Mouse (Mus musculus) liver, embryonic 14.5 days (tissue): ENCODE measurements at regions not wholly inside any gene's neighbourhood (a gene's known extent, or its start where the extent isn't known, plus 50 kb on each side); places are given as distances from the start of the nearest gene placed in this dataset.

ENCODE experiments used
- ATAC-seq: fragments of 200-750 bp; cut with Nextera tagmentation; 2 replicates; pipeline ENCODE4 v1.8.0; 2017; ENCODE audit warnings: moderate number of reproducible peaks, mild to moderate bottlenecking, moderate library complexity; ENCODE audit not compliant: insufficient read depth
- DNase-seq, 3 experiments: peaks; one replicate each; pipeline ENCODE4 v3.0.0-alpha.2; 2012 to 2013; ENCODE audit warnings: low read depth in 3 of 3, low spot score in 3 of 3
- H3K27ac ChIP-seq: fragments of 300-500 bp; sonication (generic); 2 replicates; pipeline ENCODE4 v1.5.1; 2014; ENCODE audit warnings: moderate library complexity, mild to moderate bottlenecking, control low read depth, inconsistent platforms
- H3K27me3 ChIP-seq: fragments of 300-500 bp; sonication (generic); 2 replicates; pipeline ENCODE4 v1.6.1; 2014; ENCODE audit warnings: mild to moderate bottlenecking, low read length, moderate library complexity; ENCODE audit not compliant: control insufficient read depth, insufficient read depth
- H3K36me3 ChIP-seq: fragments of 300-500 bp; sonication (generic); replicated peaks from 2 replicates; pipeline ENCODE4 v1.6.1; 2014; ENCODE audit warnings: low read depth; ENCODE audit not compliant: control insufficient read depth, insufficient read depth
- H3K4me1 ChIP-seq, 2 experiments: fragments of 200-500 bp in 1 of 2; fragments of 300-500 bp in 1 of 2; sonication (generic) in 1 of 2; replicated peaks; 2 replicates each; pipeline ENCODE4 v1.6.1; 2012 to 2014; ENCODE audit warnings: antibody characterized with exemption in 1 of 2, inconsistent platforms in 1 of 2, low read length in 1 of 2; ENCODE audit not compliant: control insufficient read depth in 2 of 2, insufficient read depth in 2 of 2
- H3K4me2 ChIP-seq: fragments of 300-500 bp; sonication (generic); 2 replicates; pipeline ENCODE4 v1.6.1; 2014; ENCODE audit warnings: low read depth, mild to moderate bottlenecking, control low read depth, moderate library complexity
- H3K4me3 ChIP-seq, 2 experiments: fragments of 200-500 bp in 1 of 2; fragments of 300-500 bp in 1 of 2; sonication (generic) in 1 of 2; 2 replicates each; pipeline ENCODE4 v1.5.1; 2012 to 2014; ENCODE audit warnings: low read depth in 2 of 2, low read length in 2 of 2, mild to moderate bottlenecking in 2 of 2, control low read depth in 1 of 2, inconsistent platforms in 1 of 2, moderate library complexity in 1 of 2; ENCODE audit not compliant: insufficient read depth in 1 of 2
- H3K9ac ChIP-seq: fragments of 300-500 bp; sonication (generic); replicated peaks from 2 replicates; pipeline ENCODE4 v1.6.1; 2014; ENCODE audit warnings: mild to moderate bottlenecking, control low read depth, moderate library complexity
- H3K9me3 ChIP-seq: fragments of 300-500 bp; sonication (generic); 2 replicates; pipeline ENCODE4 v1.6.1; 2016; ENCODE audit warnings: low read length, mixed read lengths; ENCODE audit not compliant: control insufficient read depth
- CTCF ChIP-seq: IDR thresholded peaks from 2 replicates; pipeline ENCODE4 v1.5.1; 2016; ENCODE audit warnings: antibody characterized with exemption, low read depth, control low read depth
- EP300 ChIP-seq: IDR thresholded peaks from 2 replicates; pipeline ENCODE4 v1.6.1; 2016; ENCODE audit warnings: antibody characterized with exemption, low read depth
- WGBS: fragments of 180-500 bp; shearing (Covaris S2); extraction: QIAGEN DNeasy Blood & Tissue Kit; methylation state at CpG from one replicate; pipeline ENCODE4 v1.1.7; 2014; ENCODE audit not compliant: insufficient replicate concordance; 5-methylcytosine and 5-hydroxymethylcytosine counted together

- ATAC-seq (no peak), DNase-seq (no peak)
- no peak overlapping the region for H3K4me3 ChIP-seq
- no peaks in the 10 kb centered on the region for H3K27me3 ChIP-seq
- H3K4me1 ChIP-seq = no peaks in the 10 kb centered on the region
- H3K36me3 ChIP-seq = no peaks in the 10 kb centered on the region
- H3K4me2 ChIP-seq = no peak overlapping the region
- WGBS = 60% methylated on average over 4 of the region's 4 CpGs
- no peak overlapping the region for H3K27ac ChIP-seq
- H3K9ac ChIP-seq = no peak overlapping the region
- no peaks in the 10 kb centered on the region for H3K9me3 ChIP-seq
- TF ChIP-seq CTCF (no peak), EP300 (no peak)
Measured at GRCm38 (mm10) chr15:51551216-51551775, 2333.4 kb upstream of the Gm7489 start.

GRCm38 (mm10) chr15:51558215-51558614, 2326.5 kb upstream of the Gm7489 start:
- Histone ChIP-seq H3K4me2 (no peak overlapping the region), H3K27me3 (no peaks in the 10 kb centered on the region), H3K27ac (no peak overlapping the region), H3K36me3 (no peaks in the 10 kb centered on the region), H3K9me3 (no peaks in the 10 kb centered on the region), H3K4me1 (no peaks in the 10 kb centered on the region), H3K4me3 (no peak overlapping the region), H3K9ac (no peak overlapping the region)
- DNase-seq (no peak), ATAC-seq (no peak)
- TF ChIP-seq CTCF (no peak), EP300 (no peak)

GRCm38 (mm10) chr15:51565543-51565942, 2319.2 kb upstream of the Gm7489 start:
- ATAC-seq = no peak
- DNase-seq = no peak
- no peaks in the 10 kb centered on the region for H3K9me3 ChIP-seq
- H3K27ac ChIP-seq = no peak overlapping the region
- H3K4me3 ChIP-seq = no peak overlapping the region
- TF ChIP-seq CTCF (no peak), EP300 (no peak)
- no peak overlapping the region for H3K4me2 ChIP-seq
- H3K9ac ChIP-seq = no peak overlapping the region
- no peaks in the 10 kb centered on the region for H3K36me3 ChIP-seq
- no peaks in the 10 kb centered on the region for H3K4me1 ChIP-seq
- no peaks in the 10 kb centered on the region for H3K27me3 ChIP-seq
- WGBS = 57% methylated on average over 3 of the region's 3 CpGs

- WGBS = 74% methylated on average over 1 of the region's 1 CpGs
- Histone ChIP-seq H3K4me2 (no peak overlapping the region), H3K36me3 (no peaks in the 10 kb centered on the region), H3K9me3 (no peaks in the 10 kb centered on the region), H3K4me1 (no peaks in the 10 kb centered on the region), H3K27ac (no peak overlapping the region), H3K27me3 (no peaks in the 10 kb centered on the region), H3K4me3 (no peak overlapping the region), H3K9ac (no peak overlapping the region)
- ATAC-seq (no peak), DNase-seq (no peak)
- TF ChIP-seq CTCF (no peak), EP300 (no peak)
Measured at GRCm38 (mm10) chr15:51570631-51571030, 2314.1 kb upstream of the Gm7489 start.

GRCm38 (mm10) chr15:51574538-51575105, 2310.1 kb upstream of the Gm7489 start:
- H3K27ac ChIP-seq = no peak overlapping the region
- H3K36me3 ChIP-seq = no peaks in the 10 kb centered on the region
- H3K27me3 ChIP-seq = no peaks in the 10 kb centered on the region
- DNase-seq (no peak), ATAC-seq (no peak)
- no peaks in the 10 kb centered on the region for H3K4me1 ChIP-seq
- no peak overlapping the region for H3K4me3 ChIP-seq
- no peak overlapping the region for H3K9ac ChIP-seq
- H3K4me2 ChIP-seq = no peak overlapping the region
- no peaks in the 10 kb centered on the region for H3K9me3 ChIP-seq
- WGBS = 47% methylated on average over 8 of the region's 8 CpGs
- TF ChIP-seq CTCF (no peak), EP300 (no peak)
